Mouse (Mus musculus) megakaryocyte, adult 5-6 weeks (primary cell): ENCODE results near the gene Per1. TPM values are rescaled to one million over a fixed set of nuclear protein-coding genes. Genes with fewer than 3 reads are reported as not detected.

ENCODE experiments used
- ATAC-seq: 2 replicates; pipeline ENCODE4 v1.8.0; 2016; ENCODE audit warnings: mild to moderate bottlenecking, inconsistent platforms; ENCODE audit not compliant: poor library complexity, severe bottlenecking
- total RNA-seq, 2 experiments: library from RNA; stranded (forward) in 1 of 2; stranded (reverse) in 1 of 2; fragments of 153-499, 151-499 nt in 1 of 2; fragments of 221-1000, 200-1000 nt in 1 of 2; gene quantifications; 2 replicates each; pipeline versions ENCODE4 v1.2.3 to v1.2.4; 2015 to 2017

Gene Per1
- total RNA-seq (2015) (6.7 and 12.5 TPM in 2 replicates), total RNA-seq (2017) (7.9 and 8.5 TPM in 2 replicates)

- peak; percentile 60 for ATAC-seq
Observed at GRCm38 (mm10) chr11:69094697-69095429, at the start of gene Per1. Gene Per1 (plus strand): TSS chr11:69095217.

GRCm38 (mm10) chr11:69045531-69046394 lies 49.3 kb upstream of the Per1 start, which contains the start of gene Aurkb:
Gene Aurkb (plus strand): TSS chr11:69045647.
- ATAC-seq, result peak; percentile 82

GRCm38 (mm10) chr11:69046395-69046774 lies 48.6 kb upstream of the Per1 start:
- no peak for ATAC-seq

- ATAC-seq, result no peak
Observed at GRCm38 (mm10) chr11:69047592-69047991, 47.4 kb upstream of the Per1 start.

- no peak for ATAC-seq
Observed at GRCm38 (mm10) chr11:69048151-69048550, 46.9 kb upstream of the Per1 start.

- no peak for ATAC-seq
Observed at GRCm38 (mm10) chr11:69050748-69051147, 44.3 kb upstream of the Per1 start.

- no peak for ATAC-seq
Observed at GRCm38 (mm10) chr11:69051771-69052170, 43.2 kb upstream of the Per1 start.

GRCm38 (mm10) chr11:69052824-69053421 lies 42.1 kb upstream of the Per1 start:
- no peak for ATAC-seq

- no peak for ATAC-seq
Observed at GRCm38 (mm10) chr11:69053848-69054247, 41.2 kb upstream of the Per1 start.

- peak; percentile 28; the same call in 1 of the 2 replicates for ATAC-seq
Observed at GRCm38 (mm10) chr11:69058265-69058664, 36.8 kb upstream of the Per1 start.

- ATAC-seq, result no peak
Observed at GRCm38 (mm10) chr11:69058729-69059356, 36.2 kb upstream of the Per1 start.

- ATAC-seq, result peak; percentile 79
Observed at GRCm38 (mm10) chr11:69059357-69059974, 35.6 kb upstream of the Per1 start, which contains the start of gene Borcs6. Gene Borcs6 (plus strand): TSS chr11:69059717.

GRCm38 (mm10) chr11:69059975-69060411 lies 35.0 kb upstream of the Per1 start:
- ATAC-seq, result no peak

- no peak for ATAC-seq
Observed at GRCm38 (mm10) chr11:69060448-69061254, 34.4 kb upstream of the Per1 start.

GRCm38 (mm10) chr11:69061255-69061912 lies 33.6 kb upstream of the Per1 start:
- ATAC-seq, result no peak

- ATAC-seq, result no peak; the same call in 1 of the 2 replicates
Observed at GRCm38 (mm10) chr11:69062194-69062760, 32.7 kb upstream of the Per1 start.

GRCm38 (mm10) chr11:69062761-69063224 lies 32.2 kb upstream of the Per1 start:
- ATAC-seq, result peak; percentile 19
